Mouse (Mus musculus) T-helper 17 cell (primary cell): Measurements from ENCODE around the gene Herpud1.

ENCODE experiments used
- in situ Hi-C, 2 experiments: fragments of 300-600 bp; cut with MboI, MseI; formaldehyde crosslinking; loops; 1 replicate in 1 of 2; 2 replicates in 1 of 2; pipeline ENCODE4 v1.15.1; 2025; ENCODE audit warnings: high pct_unique_total_duplicates in 2 of 2

Gene Herpud1

DNA sequence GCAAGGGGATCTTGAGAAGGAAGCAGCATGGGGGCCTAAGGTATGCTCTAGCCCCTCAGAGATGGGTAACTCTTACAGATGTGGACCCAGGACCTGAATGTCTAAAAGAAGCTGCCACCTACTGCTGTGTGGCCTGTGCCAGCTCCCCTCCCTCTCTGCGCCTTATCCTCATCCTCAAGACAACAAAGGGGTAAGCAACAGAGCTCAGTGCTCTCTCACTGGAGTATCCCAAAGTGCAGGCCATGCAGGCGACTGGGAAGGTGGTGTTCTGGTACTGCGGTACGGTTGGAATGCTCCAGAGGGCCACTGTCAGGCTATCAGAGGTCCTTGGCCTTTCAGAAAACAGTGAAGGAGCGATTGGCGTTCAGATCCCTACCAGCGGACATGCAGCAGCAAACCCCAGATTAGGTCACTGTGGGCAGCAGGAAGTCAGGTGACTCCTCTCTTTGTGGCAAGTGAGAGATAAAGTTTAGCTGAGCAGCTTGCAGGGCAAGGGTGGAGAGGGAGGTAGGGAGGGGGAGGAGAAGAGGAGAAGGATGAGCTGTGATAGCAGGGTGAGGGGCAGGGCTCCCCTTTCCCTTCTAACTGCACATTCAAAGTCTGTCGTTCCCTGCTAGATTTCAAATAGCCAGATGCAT lies 22.3 kb downstream of the Herpud1 start:
- in situ Hi-C loops, result no loop called here

GRCm38 (mm10) chr8:94409523-94409922 lies 23.3 kb downstream of the Herpud1 start:
- in situ Hi-C loops, result no loop called here

DNA sequence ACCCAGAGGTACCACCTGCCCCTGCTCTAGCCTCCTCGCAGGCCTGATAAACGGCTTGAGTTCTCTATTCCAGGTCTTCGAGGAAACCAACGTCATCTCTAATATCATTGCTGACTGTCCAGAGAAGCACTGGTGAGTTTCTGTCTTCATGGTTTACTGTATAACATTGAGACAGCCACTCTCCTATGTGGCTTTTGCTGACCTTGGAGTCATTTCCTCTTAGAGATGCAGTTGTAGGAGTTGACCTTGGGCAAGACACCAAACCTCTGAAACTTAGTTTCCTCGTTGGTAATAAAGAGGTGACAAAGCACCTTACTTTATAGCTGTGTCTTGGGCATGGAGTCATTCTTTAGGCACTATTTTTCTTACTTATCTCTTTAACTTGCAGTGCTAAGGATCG lies 26.3 kb downstream of the Herpud1 start:
- in situ Hi-C loops, result no loop called here

DNA sequence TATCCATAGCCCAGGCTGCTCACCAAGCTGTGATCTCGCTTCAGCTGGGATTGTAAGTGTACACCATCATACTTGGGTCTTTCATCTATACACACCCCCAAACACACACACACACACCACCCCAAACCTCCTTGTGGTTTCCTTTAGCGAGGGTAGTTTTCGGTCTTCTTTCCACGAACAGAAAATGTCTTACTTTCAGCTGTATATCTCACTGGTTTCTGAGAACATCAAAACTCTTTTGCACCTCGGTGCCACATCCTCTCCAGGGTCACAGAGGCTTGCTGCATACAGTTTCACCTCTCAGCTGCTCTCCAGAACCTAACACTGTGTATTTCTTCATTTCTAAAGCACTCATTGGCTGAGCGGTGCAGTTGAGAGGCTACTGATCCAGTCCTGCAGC lies 27.3 kb downstream of the Herpud1 start:
- in situ Hi-C loops, result no loop called here

DNA sequence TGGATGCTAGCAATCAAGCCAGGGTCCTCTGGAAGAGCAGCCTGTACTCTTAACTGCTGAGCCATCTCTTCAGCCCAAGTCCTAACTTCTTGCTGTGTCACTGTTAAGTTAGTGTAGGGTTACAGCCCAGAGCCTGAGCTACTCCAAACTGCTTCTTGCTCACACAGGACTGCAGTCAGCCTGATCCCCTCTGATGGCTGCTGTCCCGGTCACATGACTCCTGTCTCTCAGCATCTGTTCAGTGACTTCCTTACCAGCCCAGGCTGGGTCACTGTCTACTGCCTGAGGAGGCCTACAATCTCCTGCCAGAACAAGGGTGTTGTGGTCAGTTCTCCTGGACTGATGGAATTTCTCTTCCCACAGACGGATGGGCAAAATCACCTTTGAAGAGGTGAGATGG lies 29.0 kb downstream of the Herpud1 start:
- in situ Hi-C loops, result no loop called here

GRCm38 (mm10) chr8:94418017-94418416 lies 31.8 kb downstream of the Herpud1 start:
- in situ Hi-C loops, result no loop called here

DNA sequence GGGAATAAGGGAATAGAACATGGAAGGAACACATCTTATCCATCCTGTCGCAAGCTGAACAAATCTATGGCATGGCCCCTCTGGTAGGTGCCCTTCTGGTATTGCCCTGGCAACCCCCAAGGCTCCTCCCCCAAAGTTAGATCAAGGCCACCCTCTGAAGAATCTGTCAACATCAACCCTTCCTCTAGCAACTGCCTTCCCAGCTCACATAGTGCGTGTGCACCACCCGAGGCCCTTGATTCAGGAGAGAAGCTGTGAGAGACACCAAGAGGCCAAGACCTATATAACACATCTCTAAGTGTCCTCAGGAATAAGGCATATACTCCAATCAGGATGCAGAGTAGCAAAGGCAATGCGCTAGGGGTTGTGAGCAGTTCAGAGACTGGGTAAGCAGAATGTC lies 36.0 kb downstream of the Herpud1 start:
- in situ Hi-C loops, result loop anchor here in 1 of 2 experiments (5.0 kb wide), 1 partner anchor 55 kb away; no protein-coding TSS in a partner anchor

- in situ Hi-C loops, result no loop called here
Observed at GRCm38 (mm10) chr8:94427953-94428352, 41.7 kb downstream of the Herpud1 start.

GRCm38 (mm10) chr8:94428420-94428819 lies 42.2 kb downstream of the Herpud1 start:
- in situ Hi-C loops, result no loop called here

DNA sequence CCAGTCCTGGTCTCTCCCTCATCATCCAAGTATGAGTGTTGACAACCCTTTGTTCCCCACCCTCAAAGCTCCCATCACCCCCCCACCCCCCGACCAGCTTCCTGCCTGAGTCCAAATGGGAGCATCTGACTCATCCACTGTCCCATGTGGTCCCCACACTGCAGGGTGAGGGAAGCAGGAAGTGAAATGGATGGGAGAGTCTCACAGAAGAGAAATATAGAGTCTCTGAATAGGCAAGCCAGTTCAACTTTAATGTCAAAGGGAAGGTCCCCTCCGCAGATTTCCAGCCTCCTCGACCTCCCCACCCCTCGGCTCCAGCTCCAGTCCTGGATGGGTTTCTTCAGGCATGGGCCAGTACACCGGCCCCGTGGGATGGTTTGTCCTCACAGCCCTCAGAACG lies 43.1 kb downstream of the Herpud1 start:
- in situ Hi-C loops, result no loop called here

- in situ Hi-C loops, result no loop called here
Observed at GRCm38 (mm10) chr8:94432212-94432611, 46.0 kb downstream of the Herpud1 start.

- in situ Hi-C loops, result no loop called here
Observed at GRCm38 (mm10) chr8:94433981-94434466, 47.8 kb downstream of the Herpud1 start, which contains the start of gene Nlrc5. Gene Nlrc5, plus strand, starts transcription at chr8:94434356.

DNA sequence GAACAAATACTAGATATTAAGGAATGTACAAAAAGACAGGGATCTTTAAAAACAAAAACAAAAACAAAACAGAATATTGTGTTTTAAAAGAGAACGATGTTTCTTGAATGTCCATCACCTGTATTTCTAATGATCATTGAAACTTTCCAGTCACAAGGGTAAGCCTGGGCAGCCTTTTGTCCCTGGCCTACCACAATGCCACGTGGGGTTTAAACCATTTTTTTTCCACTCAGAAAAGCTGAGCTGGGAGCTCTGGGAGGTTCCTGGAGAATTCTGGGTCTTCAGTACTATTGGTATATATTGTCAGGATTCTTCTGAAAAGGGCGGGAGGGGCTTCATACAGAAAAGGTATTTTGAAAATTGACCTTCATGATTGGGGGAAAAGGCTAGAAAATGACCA lies 48.7 kb downstream of the Herpud1 start:
- in situ Hi-C loops, result no loop called here

- in situ Hi-C loops, result no loop called here
Observed at GRCm38 (mm10) chr8:94435397-94436111, 49.3 kb downstream of the Herpud1 start.

DNA sequence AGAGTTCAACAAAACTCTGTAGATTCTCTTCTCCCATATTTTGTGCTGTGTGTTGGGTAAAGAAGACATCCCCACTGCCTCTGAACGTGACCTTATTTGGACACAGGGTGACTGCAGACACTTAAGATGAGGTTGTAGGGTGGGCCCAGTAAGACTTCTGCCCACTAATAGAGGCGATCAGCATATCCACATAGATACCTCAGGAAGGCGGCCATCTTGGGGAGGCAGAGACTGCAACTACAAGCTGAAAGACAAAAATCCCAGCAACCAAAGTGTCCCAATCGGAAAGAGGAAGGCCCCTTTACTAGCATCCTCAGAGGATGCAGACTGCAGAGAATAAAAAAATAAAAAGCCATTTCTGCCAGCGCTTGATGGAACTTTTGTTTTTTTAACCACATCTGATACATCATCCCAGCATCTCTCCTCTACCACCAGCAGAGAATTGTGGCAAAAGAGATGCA lies 49.9 kb downstream of the Herpud1 start:
- in situ Hi-C loops, result no loop called here

- in situ Hi-C loops, result no loop called here
Observed at GRCm38 (mm10) chr8:94436900-94437299, 50.7 kb downstream of the Herpud1 start.

DNA sequence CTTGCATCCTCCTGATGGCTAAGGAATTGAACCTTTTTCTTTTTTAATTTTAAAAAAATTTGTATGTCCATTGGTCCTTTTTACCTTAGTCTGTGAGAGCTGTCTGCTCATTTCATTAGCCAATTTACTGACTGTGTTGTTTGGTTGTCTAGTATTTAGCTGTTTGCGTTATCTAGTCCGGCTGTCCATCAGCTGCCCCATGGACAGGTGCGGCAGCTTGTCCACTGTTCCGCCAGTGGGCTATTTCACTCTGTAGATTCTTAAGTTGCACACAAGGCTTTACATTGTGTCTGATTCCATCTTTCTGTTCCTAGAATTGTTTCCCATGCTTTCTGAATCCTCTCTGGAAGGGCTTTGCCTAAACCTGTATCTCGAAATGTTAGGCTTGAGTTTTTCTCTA lies 52.4 kb downstream of the Herpud1 start:
- in situ Hi-C loops, result no loop called here

DNA sequence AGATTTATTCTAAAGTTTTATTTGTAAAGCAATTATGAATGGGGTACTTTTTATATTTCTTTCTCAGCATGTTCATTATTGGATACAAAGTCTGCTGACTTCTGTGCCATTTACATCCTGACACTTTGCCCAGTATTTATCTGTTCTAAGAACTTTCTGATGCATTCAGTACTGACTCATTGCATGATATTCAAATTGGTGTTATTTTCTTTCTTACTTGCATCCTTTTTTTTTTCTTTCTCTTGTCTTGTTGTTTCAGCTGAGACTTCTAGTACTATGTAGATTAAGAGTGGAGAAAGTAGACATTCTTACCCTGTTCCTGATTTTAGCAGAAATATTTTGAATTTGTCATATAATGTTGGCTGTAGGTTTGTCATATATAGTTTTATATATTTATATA lies 53.5 kb downstream of the Herpud1 start:
- in situ Hi-C loops, result no loop called here

DNA sequence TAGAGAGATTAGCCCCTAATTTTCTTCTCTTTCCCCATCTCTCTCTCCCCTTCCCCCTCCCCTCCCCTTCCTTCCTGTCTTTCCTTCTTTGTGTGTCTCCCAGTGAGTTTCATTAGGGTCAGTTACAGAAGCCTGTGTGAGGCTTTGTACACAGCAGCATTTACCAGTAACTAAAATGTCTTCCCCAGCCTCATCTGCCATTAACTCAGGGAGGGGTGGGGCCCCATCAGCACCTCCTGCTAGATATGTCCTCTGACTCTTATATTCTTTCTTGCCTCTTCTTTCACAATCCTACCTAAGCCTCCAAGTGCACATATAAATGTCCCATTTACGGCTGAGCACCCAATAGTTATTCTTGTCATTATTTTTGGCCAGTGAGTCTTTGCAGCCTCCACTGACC lies 54.2 kb downstream of the Herpud1 start:
- in situ Hi-C loops, result no loop called here

GRCm38 (mm10) chr8:94441686-94442085 lies 55.4 kb downstream of the Herpud1 start:
- in situ Hi-C loops, result no loop called here

DNA sequence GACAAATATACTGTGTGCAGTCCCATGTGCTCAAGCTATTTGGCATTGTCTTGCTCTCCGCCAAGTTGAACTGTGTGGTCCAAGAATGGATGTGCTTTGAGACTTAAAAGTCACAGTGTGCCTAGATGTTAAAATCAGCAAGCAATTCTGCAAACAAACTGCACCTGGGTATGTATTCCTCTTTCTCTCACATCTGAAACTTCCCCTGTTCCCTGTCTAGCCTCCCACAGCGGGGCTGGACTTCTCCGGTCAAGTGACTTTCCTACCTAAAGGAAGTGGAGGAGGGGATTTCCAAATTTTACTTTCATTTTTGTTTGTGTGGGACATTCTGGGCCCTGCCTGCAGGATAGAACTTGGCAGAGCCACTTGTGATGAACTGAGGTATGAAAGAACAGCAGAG lies 56.9 kb downstream of the Herpud1 start:
- in situ Hi-C loops, result no loop called here

GRCm38 (mm10) chr8:94444480-94444879 lies 58.2 kb downstream of the Herpud1 start:
- in situ Hi-C loops, result no loop called here
